Mouse (Mus musculus) hindbrain, embryonic 15.5 days (tissue): ENCODE measurements at regions not wholly inside any gene's neighbourhood (a gene's known extent, or its start where the extent isn't known, plus 50 kb on each side); places are given as distances from the start of the nearest gene placed in this dataset.

ENCODE experiments used
- ATAC-seq: fragments of 200-750 bp; cut with Nextera tagmentation; 2 replicates; pipeline ENCODE4 v1.8.0; 2017; ENCODE audit warnings: low read depth, moderate number of reproducible peaks, moderate TSS enrichment; ENCODE audit not compliant: low FRiP score
- H3K27ac ChIP-seq: fragments of 300-500 bp; sonication (generic); replicated peaks from 2 replicates; pipeline ENCODE4 v1.5.1; 2015; ENCODE audit warnings: mild to moderate bottlenecking, inconsistent platforms
- H3K27me3 ChIP-seq: fragments of 300-500 bp; sonication (generic); 2 replicates; pipeline ENCODE4 v1.6.1; 2015; ENCODE audit warnings: control low read depth, inconsistent platforms
- H3K36me3 ChIP-seq: fragments of 300-500 bp; sonication (generic); 2 replicates; pipeline ENCODE4 v1.6.1; 2015; ENCODE audit warnings: control low read depth, inconsistent platforms
- H3K4me1 ChIP-seq: fragments of 300-500 bp; sonication (generic); replicated peaks from 2 replicates; pipeline ENCODE4 v1.6.1; 2015; ENCODE audit warnings: control low read depth, inconsistent platforms
- H3K4me2 ChIP-seq: fragments of 300-500 bp; sonication (generic); 2 replicates; pipeline ENCODE4 v1.6.1; 2015; ENCODE audit warnings: moderate library complexity, mild to moderate bottlenecking, inconsistent platforms
- H3K4me3 ChIP-seq: fragments of 300-500 bp; sonication (generic); 2 replicates; pipeline ENCODE4 v1.5.1; 2015; ENCODE audit warnings: mild to moderate bottlenecking, inconsistent platforms
- H3K9ac ChIP-seq: fragments of 300-500 bp; sonication (generic); 2 replicates; pipeline ENCODE4 v1.6.1; 2015; ENCODE audit warnings: inconsistent platforms
- H3K9me3 ChIP-seq: fragments of 300-500 bp; sonication (generic); 2 replicates; pipeline ENCODE4 v1.6.1; 2016; ENCODE audit warnings: control low read depth, inconsistent platforms
- WGBS: fragments of 180-500 bp; shearing (Covaris S2); methylation state at CpG from one replicate; pipeline ENCODE4 v1.1.7; 2015; 5-methylcytosine and 5-hydroxymethylcytosine counted together

DNA sequence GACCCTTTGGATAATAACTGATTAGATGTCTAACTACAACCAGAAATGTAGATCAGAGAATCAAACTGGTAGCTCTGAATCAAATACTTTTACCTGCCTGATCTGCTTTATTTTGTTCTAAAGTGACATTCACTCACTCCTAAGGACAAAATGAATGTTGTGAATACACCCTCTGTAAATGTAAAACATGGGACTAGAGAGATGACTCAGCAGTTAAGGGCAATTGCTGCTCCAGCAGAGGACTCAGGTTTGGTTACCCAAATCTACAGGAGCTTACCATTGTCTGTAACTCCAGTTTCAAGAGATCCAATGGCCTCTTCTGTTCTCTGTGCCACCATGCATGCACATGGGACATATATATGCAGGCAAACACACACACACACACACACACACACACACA lies 57.0 kb upstream of the Tnfsf11 start:
- H3K27me3 ChIP-seq, result no peaks in the 10 kb centered on the region
- H3K9me3 ChIP-seq, result no peaks in the 10 kb centered on the region
- H3K36me3 ChIP-seq, result no peaks in the 10 kb centered on the region
- no peak overlapping the region for H3K27ac ChIP-seq
- no peaks in the 10 kb centered on the region for H3K4me1 ChIP-seq
- no peak overlapping the region for H3K9ac ChIP-seq
- H3K4me2 ChIP-seq, result no peak overlapping the region
- ATAC-seq, result no peak
- no peak overlapping the region for H3K4me3 ChIP-seq

DNA sequence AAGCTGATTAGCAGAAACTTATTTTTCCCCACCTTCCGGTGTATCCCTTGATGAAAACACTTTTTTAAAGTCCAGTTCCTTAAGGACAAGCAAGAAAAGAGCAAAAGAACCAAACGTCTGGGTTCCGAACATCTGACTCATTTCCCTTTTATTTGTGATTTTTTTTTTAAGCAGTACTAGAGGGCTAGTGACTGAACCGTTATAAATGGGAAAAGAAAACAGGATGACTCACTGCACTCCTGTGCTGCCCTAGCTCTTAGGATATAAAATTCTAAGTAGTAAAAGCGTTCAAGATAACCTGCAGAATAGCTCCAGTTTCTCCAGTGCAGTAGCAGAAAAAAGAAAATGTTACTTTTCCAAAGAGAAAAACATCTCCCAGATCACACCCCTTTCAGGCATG lies 55.3 kb upstream of the Tnfsf11 start:
- H3K4me2 ChIP-seq, result no peak overlapping the region
- no peak overlapping the region for H3K27ac ChIP-seq
- no peaks in the 10 kb centered on the region for H3K27me3 ChIP-seq
- no peaks in the 10 kb centered on the region for H3K4me1 ChIP-seq
- no peaks in the 10 kb centered on the region for H3K9me3 ChIP-seq
- 84% methylated on average over 5 of the region's 5 CpGs for WGBS
- no peak overlapping the region for H3K4me3 ChIP-seq
- H3K9ac ChIP-seq, result no peak overlapping the region
- no peaks in the 10 kb centered on the region for H3K36me3 ChIP-seq
- no peak for ATAC-seq
